Mouse (Mus musculus): ENCODE data around the gene Adgrg4.

The Adgrg4 gene

GRCm38 (mm10) chrX:56869863-56870262 lies at the start of gene Adgrg4:
Adgrg4 (plus strand) TSS chrX:56870163.
- no peak for DNase-seq

GRCm38 (mm10) chrX:56821765-56822603 lies 48.0 kb upstream of the Adgrg4 start, which contains the start of gene Map7d3:
Map7d3 (minus strand) TSS chrX:56822326.
- no peak for DNase-seq

GRCm38 (mm10) chrX:56827492-56827891 lies 42.5 kb upstream of the Adgrg4 start:
- DNase-seq, result no peak

- no peak for DNase-seq
Measured at GRCm38 (mm10) chrX:56835842-56836241, 34.1 kb upstream of the Adgrg4 start.

- DNase-seq, result no peak
Measured at GRCm38 (mm10) chrX:56839369-56839768, 30.6 kb upstream of the Adgrg4 start.

DNA sequence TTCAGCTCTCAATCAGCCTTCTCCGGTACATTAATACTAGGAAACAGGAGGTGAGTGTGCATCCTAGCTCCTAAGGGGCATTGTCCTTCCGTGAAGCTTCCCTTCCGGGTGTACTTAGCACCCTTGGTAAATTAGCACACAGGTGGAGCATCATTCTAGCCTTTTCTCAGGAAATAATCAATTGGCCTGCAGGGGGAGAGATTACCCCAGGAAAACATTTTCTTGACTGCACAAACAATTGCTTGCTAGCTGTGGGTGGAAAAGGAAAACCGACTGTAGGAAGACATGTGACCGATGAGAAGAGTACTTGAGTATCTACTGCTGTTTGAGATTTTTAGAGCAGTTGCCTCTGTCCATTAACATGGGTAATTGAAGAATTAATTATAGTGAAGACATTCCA lies 28.7 kb upstream of the Adgrg4 start:
- DNase-seq, result no peak

DNA sequence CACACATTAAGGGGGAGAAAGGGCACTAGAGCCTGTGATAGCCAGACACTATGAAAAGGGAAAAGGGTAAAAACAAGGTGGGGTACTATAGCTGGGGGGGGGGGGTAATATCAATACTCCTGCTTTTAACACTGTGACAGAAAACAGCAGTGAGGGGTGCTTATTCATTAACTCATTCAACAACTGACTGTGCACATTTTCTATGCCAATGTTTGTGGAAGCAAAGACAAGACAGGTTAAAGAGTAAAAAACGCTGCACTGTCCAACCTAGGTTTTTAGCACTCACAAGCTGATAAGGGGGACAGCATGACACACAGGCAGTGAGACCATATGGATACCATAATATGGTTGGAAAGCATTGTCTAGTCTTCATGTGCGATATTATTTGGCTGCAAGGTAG lies 142.9 kb downstream of the Adgrg4 start:
- no peak for DNase-seq

DNA sequence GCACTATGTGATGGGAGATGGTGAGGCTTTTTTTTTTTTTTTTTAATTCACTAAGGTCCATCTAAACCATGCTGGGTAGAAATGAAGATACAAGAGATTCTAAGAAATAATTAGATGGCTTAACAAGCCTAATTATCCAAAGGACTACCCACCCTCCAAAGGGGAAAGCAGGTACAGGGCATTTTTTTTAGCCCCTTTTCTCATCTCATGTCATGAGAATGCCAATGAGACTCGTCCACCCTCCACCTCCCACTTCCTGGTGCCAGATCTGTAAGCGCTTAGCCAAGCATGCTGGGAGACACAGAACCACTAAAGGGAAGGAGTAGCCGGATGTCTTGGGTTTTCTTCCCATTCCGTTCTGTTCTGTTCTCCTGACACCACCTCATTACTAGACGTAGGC lies 172.8 kb downstream of the Adgrg4 start, which contains the start of gene Brs3:
Gene Brs3, plus strand, starts transcription at position 301 of the 400 bp plus-strand sequence.
- no peak for DNase-seq

DNA sequence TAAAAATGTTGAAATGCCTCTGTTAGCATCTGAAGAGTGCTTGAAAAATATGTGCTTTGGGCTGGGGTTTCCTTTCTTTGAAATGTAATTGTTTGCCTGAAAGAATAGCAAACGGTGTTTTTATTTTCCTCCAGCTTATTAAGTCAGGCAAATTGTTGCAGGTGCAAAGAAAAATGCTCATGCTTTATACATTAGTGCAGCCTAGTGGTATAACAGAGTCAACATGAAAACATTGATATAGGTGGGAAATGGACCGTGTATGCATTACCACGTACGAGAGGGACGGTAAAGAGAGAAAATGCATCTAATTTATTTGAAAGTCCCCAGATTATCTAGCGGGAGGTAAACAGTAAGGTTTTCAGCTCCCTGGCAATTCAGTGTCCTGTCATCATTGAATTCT lies 173.9 kb downstream of the Adgrg4 start:
- DNase-seq, result no peak

All from right cerebral cortex, postnatal 25 days (tissue).